In genomic region chr16:96091515-96092504, GRCm38 (mm10) we compare ENCODE assay signal across 10 mouse cellular contexts. TPM values are rescaled to one million over a fixed set of nuclear protein-coding genes. Genes with fewer than 3 reads are reported as not detected.
DNase-seq lines count a peak whose midpoint lies in the region; ATAC-seq lines count a peak whose summit lies in the region.
"Had no signal": no experiment of that assay in that cellular context is flagged by ENCODE, and none has a peak within 500 bp of the region (broad histone marks: within the 10 kb centered on the region; RNA-seq: fewer than 3 reads in every experiment).

No protein-coding gene starts in this region.

- no peaks in the 10 kb centered on the region for H3K36me3 ChIP-seq in heart, embryonic 16.5 days (ENCODE audit: control insufficient read depth, insufficient read depth)

- no peak overlapping the region for H3K27ac ChIP-seq in heart, embryonic 16.5 days (ENCODE audit: low read length)

- H3K9me3 ChIP-seq in heart, embryonic 16.5 days (replicated peaks; ENCODE audit: control insufficient read depth, low read length), result no peaks in the 10 kb centered on the region

- peaks cover 11% of the 10 kb centered on the region; the same call in 1 of the 2 replicates for H3K4me1 ChIP-seq in heart, embryonic 16.5 days (ENCODE audit: control insufficient read depth, insufficient read depth, low read length)

- ATAC-seq in frontal cortex, adult (ENCODE audit: low TSS enrichment), result peak; percentile 91
- ATAC-seq in heart, embryonic 16.5 days (replicated peaks; ENCODE audit: extremely low read depth, insufficient read depth, low FRiP score), result 0 out of 2 replicates have a peak, but pooled peaks have one; percentile 15

- H3K4me2 ChIP-seq in heart, embryonic 16.5 days (ENCODE audit: low read depth, low read length), result no peak overlapping the region

- no peak overlapping the region for H3K4me3 ChIP-seq in heart, embryonic 16.5 days (ENCODE audit: low read length)

- no peak overlapping the region for H3K9ac ChIP-seq in heart, embryonic 16.5 days (ENCODE audit: low read length)

- no peak for DNase-seq in frontal cortex, postnatal 25 days (ENCODE audit: low spot score in 2 of 2)
- DNase-seq in right cerebral cortex, adult 18-20 months, result peak; percentile 32
- no peak for DNase-seq in right cerebral cortex, postnatal 10 days (ENCODE audit: low spot score in 2 of 2)
- DNase-seq in skeletal muscle tissue, adult 2 months (ENCODE audit: low read depth, low spot score), result peak; percentile 55
- no peak for DNase-seq in layer of hippocampus, postnatal 25 days (ENCODE audit: extremely low spot score in 1 of 2, low spot score in 1 of 2)
- DNase-seq in layer of hippocampus, adult 8-10 months (ENCODE audit: low spot score in 2 of 2), result no peak
- DNase-seq: cerebellum, adult 11 months; kidney, postnatal 36 days had no signal

- WGBS in heart, embryonic 16.5 days, result 34% methylated on average over 9 of the region's 9 CpGs

- H3K27me3 ChIP-seq in heart, embryonic 16.5 days (ENCODE audit: control insufficient read depth, insufficient read depth, low read length), result no peaks in the 10 kb centered on the region

RNA-seq across cellular contexts. Expression of gene Brwd1, which starts 9.5 kb away (rescaled TPM):
- polyA plus RNA-seq in heart, embryonic 16.5 days (2015; fragmentation: Nextera tagmentation; extraction: Ambion mirVana), result 67.4 and 68.3 TPM in 2 replicates
- 100 to 1,000 TPM; 120 to 147 TPM for total RNA-seq in layer of hippocampus, postnatal 25 days (2021)
- 100 to 1,000 TPM; 128 to 157 (median 145) TPM for total RNA-seq in layer of hippocampus, adult 8-10 months (2022)

RNA-seq across cellular contexts. Expression of gene Hmgn1, which starts 35.7 kb away (rescaled TPM):
- 250 and 264 TPM in 2 replicates for polyA plus RNA-seq in heart, embryonic 16.5 days (2015; fragmentation: Nextera tagmentation; extraction: Ambion mirVana)
- total RNA-seq in layer of hippocampus, postnatal 25 days (2021), result 10 to 100 TPM; 64.8 to 77.2 TPM
- 10 to 100 TPM; 57.8 to 81.9 (median 67.6) TPM for total RNA-seq in layer of hippocampus, adult 8-10 months (2022)

RNA-seq across cellular contexts. Expression of gene Wrb, which starts 53.4 kb away (rescaled TPM):
- polyA plus RNA-seq in heart, embryonic 16.5 days (2015; fragmentation: Nextera tagmentation; extraction: Ambion mirVana), result 52.4 and 53.3 TPM in 2 replicates
- total RNA-seq in layer of hippocampus, postnatal 25 days (2021), result 10 to 100 TPM; 58.1 to 75.6 TPM
- total RNA-seq in layer of hippocampus, adult 8-10 months (2022), result 10 to 100 TPM; 62.5 to 72.2 (median 68.0) TPM

Comparison
In these comparisons a context has a peak if more than half of its experiments do, and no peak if none do; other contexts are left out.
1. DNase-seq: peak in right cerebral cortex, adult 18-20 months (single experiment) and skeletal muscle tissue, adult 2 months (single experiment); none in frontal cortex, postnatal 25 days (0 of 2), right cerebral cortex, postnatal 10 days (0 of 2), layer of hippocampus, postnatal 25 days (0 of 2) and layer of hippocampus, adult 8-10 months (0 of 2).